Mouse (Mus musculus) T-helper 2 cell (primary cell): ENCODE data around the gene Fxyd4.

Experiments used
- in situ Hi-C: fragments of 300-600 bp; cut with MboI, MseI; formaldehyde crosslinking; loops from one replicate; pipeline ENCODE4 v1.15.1; 2025; ENCODE audit warnings: high pct_unique_total_duplicates

The Fxyd4 gene

DNA sequence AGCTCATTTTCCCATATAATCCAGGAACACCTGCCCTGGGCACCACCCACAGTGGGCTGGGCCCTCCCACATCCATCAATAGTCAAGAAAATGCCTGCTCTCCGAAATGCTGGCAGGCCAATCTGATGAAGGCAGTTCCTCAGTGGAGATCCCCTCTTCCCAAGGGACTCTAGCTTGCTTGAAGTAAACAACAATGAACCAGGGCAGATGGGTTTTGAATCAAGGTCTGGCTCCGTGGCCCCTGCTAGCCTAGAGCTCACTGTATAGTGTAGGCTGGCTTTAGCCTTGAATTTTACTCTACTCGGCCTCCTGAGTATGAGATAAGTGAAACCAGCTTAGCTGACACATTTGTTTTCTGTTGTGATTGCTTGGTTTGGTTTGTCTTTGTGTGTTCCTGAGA lies 45.1 kb downstream of the Fxyd4 start:
- in situ Hi-C loops, result no loop called here

DNA sequence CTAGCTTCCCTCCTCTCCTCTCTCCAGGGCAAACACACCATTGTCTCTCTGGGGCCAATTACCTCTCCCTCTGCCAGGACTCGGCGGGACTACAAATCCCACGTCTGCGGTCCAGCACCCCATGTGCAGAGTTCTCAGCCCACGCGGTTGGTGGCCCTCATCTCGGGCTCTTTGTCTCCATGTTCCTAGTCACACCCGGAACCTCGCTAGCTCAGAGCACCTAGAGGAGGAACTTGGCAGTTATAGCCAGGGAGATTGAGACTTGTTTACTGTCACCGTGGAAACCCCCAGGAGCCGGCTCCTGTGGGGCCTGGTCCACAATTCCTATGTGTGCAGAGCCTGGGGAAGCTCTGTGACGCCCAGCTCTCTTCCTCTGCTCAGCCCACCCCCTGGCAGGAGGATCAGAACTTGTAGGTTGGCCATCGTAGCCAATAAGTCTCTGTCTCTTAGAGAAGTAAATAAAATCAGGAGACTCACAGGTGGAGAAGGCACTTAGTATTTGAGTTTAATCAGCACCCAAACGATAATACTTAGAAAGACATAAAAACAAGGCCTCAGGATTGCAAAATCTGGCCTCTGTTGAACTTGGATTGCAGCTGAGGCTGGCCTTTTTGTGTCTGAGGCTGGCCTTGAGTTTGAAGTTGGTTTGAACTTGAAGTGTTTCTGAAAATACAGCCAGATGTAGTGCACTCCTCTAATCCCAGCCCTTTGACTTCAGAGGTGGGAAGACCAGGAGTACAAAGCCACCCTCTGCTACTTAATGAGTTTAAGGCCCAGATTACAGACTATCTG lies 45.9 kb downstream of the Fxyd4 start:
- in situ Hi-C loops, result no loop called here

DNA sequence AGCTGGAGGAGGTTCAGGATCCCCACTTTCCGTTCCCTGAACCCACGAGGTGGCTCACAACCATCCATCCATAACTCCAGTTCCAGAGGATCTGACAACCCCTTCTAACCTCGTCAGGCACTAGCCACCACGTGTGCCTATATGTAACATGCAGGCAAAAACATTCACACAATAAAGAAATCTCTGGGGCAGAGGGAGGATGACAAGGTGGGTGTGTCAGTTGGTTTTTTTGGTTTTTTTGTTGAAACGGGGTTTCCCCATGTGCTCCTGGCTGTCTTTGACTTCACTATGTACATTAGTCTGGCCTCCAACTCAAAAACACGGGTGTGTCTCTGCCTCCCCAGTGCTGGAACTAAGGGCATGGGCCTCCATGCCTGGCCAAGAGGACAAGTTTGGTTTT lies 47.2 kb downstream of the Fxyd4 start:
- in situ Hi-C loops, result no loop called here

DNA sequence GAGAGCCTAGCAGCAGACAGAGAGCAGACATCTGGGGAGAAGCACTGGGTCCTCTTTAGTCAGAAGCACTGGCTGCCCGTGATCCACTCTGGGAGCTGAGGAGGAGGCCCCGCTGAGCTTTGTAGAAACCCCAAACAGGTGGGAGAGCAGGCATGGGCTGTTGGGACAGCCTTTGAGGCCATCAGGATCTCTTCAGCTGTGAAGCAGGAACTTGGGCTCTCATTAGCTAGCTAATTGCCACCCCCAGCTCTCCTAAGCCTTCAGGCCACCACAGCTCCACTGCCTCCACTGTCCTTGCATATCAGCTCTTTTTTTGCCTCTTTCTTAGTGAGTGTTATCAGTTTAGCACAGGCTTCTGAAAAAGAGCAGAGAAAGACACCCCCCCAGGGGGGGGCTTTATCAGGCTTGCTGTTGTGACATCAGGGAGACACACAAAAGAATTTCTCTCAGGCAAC lies 48.8 kb downstream of the Fxyd4 start:
- in situ Hi-C loops, result no loop called here

DNA sequence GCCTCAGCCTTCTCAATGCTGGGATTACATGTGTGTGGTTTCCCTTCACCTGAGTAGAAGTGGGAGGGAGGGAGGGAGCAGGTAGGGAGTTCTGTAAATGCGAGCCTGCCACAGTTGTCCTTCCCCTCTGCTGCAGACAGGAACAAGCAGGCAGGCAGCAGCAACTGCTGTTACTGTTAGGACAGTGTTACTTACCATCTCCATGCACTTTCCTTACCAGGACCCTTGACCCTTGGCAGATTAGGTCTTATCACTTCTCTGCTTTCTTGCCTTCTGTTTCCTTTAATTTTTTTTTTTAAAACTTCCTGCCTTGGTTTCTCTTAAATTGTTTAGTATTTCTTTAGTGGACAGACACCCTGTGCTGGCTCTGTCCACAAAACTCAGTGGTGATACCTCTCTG lies 49.5 kb downstream of the Fxyd4 start:
- in situ Hi-C loops, result no loop called here

DNA sequence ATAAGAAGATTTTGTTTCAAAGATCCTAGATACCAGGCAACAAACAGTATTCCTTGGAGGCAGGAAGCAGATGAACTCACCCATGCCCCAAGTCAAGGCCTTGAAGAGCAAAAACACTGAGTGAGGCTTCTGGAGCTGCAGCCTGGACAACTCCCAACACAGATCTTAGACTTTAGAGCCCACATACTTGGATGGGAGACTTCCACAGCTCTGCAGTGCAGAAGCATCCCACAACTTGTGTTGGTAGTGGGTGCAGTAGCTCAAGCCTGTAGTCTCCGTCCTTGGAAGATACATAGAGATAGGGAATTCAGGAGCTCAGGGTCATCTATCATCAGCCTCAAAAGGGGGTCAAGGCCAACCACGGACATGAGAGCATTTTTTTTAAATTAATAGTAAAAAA lies 51.5 kb downstream of the Fxyd4 start:
- in situ Hi-C loops, result no loop called here
